Mouse (Mus musculus): Measurements from ENCODE around the gene Myo15.
A peak's percentile ranks its signal among the peaks of the same experiment; 100 is the strongest.
"Not testable (repeated sequence)": the region's sequence is repeated elsewhere in the genome, so short reads cannot be mapped to it uniquely, and the experiment has no call there.

The Myo15 gene

DNA sequence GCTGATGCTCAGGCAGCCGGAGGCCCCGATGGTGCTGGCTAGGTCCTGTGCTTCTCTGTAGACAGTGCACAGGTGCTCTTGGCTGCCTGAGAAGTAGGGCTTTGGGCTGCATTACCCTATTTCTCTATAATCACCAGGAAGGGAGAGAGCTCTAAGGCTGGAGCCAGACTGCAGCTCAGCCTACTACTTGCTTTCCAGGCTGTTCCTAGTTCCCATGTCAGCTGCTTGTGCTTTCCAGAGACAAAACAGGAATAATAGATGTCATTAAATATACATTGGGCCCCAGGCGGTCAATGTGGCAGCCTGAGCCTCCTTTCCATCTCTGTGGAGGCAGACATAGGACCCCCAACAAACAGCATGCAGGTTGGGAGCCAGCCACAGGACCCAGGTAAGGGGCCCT is at the start of gene Myo15:
Gene Myo15, plus strand, starts transcription at position 301 of the 400 bp plus-strand sequence.
- DNase-seq (ENCODE audit: low spot score in 2 of 2): no peak

DNA sequence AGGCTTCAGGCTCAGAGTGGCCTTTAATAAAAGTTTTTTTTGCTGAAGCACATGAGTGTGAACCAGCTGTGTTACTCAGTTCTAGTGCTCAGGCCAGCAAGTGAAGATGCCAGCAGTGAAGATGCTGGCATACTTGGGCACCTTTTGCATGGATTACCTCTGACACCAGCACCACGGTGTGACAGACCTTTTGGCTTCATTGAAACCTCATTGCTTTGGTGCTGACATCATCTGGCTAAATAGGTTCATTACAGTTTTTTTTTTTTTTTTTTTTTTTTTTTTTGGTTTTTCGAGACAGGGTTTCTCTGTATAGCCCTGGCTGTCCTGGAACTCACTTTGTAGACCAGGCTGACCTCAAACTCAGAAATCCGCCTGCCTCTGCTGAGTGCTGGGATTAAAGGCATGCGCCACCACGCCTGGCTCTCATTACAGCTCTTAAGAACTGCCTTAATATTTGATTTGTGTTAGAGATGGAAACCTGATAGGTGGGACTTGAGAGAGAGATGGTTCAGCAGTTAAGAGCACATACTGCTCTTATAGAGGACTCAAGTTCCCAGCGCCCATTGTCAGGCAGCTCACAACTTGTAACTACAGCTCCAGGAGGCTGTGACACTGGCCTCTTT is 47.0 kb upstream of the Myo15 start:
- DNase-seq (ENCODE audit: low spot score in 2 of 2): no peak

DNA sequence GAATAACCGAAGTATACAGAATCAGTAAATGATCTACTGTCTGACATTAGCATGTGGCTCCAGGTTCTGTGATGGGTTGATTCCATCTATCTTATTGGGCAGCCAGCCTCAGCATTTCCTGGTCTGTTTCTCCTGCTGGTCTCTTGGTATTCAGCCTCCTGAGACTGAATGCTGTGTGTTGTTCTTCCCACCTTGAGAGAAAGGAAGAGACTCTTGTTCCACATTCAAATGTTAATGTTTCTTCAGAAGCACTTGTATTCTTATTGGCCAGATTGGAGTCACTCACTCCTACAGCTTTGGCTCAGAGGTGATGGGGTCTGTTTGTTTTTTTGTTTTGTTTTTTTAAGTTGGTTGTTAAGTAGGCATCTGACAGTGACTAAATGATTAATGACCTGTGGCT is 46.1 kb upstream of the Myo15 start:
- DNase-seq (ENCODE audit: low spot score in 2 of 2): no peak

DNA sequence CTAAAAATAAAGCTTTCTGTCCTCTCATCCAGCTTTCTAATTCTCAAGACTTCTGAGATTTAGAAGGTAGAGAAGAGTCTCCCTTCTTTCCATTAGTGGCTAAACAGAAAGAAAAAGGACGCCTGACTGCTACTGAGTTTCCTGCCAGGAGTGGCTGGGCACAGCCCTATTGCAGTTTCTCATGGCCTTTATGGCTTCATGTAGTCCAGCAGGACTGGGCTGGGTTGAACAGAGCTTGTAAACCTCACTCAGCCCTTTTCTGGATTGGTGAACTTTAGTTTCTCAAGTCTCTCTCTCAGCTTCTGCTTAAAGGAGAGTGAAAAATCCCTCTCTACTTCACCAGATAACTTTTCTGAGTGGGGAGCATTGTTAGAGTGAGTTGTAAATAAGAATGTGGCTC is 42.7 kb upstream of the Myo15 start:
- DNase-seq (ENCODE audit: low spot score in 2 of 2): no peak

DNA sequence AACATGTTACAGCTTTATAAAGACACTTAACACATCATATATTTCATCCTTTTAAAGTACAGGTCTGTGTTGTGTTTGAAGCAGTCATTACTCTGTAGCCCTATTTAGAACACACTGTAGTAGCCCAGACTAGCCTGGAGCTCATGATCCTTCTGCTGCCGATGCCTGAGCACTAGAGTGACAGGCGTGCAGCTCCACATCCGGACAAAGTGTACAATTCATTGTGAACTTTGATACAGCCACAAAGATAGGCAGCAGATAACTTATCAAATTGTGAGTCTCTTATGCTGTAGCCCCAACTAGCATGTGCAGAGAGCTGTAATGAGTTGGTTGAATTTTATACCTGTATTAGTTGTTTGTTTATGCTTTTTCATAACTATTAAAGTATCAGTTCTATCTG is 41.5 kb upstream of the Myo15 start:
- no peak for DNase-seq (ENCODE audit: low spot score in 2 of 2)

DNA sequence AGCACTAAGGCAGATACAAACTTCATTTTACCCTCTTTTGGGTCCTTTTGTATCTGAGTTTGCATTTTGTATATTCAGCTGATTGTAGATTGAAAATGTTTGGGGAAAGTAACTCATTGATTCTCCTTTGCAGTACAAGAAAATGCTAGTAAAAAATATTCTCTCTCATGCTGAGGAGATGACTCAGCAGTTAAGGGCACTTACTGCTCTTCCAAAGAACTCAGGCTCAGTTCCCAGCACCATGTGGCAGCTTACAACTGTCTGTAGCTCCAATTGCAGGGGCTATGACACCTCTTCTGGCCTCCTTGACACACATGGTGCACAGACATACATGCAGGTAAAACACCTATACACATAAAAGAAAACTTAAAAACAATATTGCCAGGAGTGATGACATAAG is 35.6 kb upstream of the Myo15 start:
- DNase-seq (ENCODE audit: low spot score in 2 of 2): no peak

DNA sequence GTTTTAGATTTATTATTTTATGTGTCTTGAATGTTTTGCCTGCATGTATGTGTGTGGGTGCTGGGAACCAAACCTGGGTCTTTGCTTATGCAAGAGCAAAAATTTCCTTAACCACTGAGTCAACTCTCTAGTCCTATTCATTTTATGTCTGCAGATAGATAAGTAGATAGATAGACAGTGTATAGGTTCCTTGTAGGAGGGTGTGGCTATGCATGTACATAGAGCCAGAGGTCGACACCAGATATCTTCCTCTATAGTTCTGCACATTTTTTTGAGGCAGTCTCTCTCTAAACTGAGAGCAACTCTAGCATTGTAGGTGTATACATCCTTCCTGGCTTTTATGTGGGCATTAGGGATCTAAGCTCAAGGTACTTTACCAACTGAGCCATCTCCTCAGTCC is 34.0 kb upstream of the Myo15 start:
- DNase-seq (ENCODE audit: low spot score in 2 of 2): no peak

DNA sequence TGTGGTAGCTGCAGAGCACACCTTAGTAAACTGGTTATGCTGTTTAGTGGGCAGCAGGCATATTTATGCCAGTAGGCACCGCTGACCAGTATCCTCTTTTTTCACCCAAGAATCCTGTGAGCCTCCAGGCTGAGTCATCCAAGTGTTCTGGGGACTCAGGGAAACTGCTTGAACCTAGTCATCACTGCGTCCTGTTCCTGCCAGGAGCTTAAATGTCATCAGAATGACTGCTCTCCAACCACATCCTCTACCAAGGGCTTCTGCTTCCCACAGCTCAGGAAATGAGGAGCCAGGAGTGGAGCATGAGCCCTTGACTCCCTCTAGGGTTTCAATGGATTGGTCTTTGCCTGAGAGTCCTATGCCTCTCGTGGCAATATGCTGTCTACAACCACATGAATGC is 32.5 kb upstream of the Myo15 start:
- DNase-seq (ENCODE audit: low spot score in 2 of 2): no peak

DNA sequence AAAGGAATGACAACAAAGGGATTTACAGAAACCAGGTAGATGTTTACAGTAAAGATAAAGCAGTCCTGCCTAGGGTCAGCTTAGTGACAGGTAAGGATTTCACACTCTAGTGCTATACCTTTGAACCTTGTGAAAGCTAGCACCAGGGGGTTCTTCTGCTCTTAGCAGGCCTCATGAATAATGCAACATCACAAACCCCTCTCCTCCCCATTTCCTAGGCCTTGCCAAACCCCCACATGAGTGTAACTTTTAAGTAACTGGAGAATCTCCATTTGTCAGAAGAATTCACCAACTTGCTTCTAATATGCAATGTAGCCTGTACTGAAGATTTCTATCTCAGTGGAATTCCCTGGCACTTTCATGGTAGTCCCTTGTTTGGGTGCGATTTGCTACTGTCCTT is 29.5 kb upstream of the Myo15 start:
- DNase-seq (ENCODE audit: low spot score in 2 of 2): not testable (repeated sequence)

DNA sequence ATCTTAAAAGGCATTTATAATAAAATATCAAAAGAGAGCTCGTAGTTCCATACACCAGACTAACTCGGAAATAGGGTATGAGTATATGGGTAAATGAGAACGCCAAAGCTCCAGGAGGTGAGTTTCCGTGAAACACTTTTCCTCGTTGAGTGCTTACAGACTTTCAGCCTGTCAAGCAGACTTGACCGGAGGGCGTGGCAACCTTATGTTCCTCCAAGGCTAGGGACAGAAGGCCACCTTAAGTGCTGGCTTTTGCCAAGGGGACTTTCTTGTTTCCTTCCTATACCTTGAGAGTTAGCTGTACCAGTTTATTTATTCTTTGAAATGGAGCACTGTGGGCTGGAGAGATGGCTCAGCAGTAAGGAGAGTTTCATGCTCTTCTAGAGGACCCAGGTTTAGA is 29.0 kb upstream of the Myo15 start:
- no peak for DNase-seq (ENCODE audit: low spot score in 2 of 2)

DNA sequence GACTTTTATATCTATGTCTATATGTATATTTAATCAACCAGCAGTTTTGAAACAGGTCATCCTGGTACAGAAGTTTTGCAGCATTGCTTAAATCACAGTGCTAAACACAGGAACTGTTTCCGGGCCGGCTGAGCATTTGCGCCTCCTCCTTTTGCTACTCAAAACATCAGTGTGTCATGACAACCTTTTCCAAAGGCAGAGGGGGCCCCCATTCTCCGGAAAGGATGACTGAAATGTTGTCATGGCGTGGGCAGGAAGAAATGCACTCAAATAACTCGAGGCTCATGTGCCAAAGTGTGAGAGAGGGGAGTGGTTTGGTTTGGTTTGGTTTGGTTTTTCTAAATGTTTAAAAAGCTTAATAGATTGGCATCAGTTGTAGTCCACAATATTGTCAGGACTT is 26.2 kb upstream of the Myo15 start:
- DNase-seq (ENCODE audit: low spot score in 2 of 2): no peak

DNA sequence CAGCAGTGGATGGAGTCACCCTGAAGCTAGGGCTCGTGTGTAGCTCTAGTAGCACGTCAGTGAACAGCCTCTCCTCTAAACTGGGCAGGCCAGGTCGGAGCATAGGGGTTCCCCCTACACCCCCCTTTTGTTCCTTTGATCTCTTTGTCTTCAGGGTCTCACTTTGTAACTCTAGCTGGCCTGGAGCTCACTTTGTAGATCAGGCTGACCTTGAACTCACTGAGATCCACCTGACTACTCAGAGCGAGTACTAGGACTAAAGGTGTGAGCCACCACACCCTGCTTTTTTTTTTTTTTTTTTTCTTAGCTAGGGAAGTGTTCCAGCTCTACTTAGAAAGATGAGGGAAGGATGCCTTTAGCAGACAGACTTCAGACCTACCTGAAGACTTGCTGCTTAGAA is 25.1 kb upstream of the Myo15 start:
- DNase-seq (ENCODE audit: low spot score in 2 of 2): no peak

DNA sequence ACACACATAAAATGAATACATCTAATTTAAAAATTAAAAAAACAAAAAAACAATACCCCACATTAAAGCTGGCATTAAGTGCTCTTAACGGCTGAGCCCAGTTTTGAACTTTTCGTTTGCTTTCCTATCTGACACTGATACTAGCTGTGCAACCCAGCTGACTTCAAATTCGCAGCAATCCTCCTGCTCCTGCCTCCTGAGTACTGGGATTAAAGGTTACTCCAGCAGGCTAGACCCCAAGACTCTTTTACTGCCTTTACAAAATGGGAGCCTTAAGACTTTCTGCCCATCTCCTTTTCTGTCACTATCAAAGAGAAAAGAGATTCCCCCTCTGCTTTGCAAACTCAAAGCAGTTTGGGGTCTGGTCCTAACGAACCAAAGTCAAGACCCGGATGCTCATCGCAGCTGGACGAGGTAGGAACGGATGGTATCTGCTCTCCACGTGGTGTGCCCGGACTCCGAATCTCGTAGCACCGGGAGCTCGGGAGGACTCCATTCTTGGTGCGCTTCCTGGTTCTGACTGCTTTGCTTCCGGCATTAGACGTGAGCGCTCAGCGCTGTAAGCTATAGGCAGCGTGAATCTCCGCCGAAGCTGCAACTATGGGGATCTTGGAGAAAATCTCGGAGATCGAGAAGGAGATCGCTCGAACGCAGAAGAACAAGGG is 14.9 kb upstream of the Myo15 start, which contains the start of gene Drg2:
Gene Drg2, plus strand, starts transcription at position 512 of the 665 bp plus-strand sequence.
- peak; percentile 83 to 84 for DNase-seq (ENCODE audit: low spot score in 2 of 2)

DNA sequence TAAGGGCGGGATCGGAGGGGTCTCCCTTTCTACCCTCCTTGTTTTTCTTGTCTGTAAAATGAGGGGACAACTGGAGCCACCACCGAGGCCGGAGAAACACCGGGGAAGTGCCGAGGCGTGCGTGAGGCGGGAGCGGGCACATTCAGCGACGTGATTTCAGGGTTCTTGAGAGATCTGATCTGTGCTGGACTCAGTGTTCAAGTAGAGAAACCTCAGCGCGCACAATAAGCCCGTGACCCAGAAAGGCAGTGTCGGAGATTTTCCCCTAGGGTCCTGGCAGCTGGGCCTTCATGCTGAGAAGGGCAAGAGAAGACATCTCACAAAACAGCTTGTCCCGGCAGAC is 14.4 kb upstream of the Myo15 start:
- no peak for DNase-seq (ENCODE audit: low spot score in 2 of 2)

DNA sequence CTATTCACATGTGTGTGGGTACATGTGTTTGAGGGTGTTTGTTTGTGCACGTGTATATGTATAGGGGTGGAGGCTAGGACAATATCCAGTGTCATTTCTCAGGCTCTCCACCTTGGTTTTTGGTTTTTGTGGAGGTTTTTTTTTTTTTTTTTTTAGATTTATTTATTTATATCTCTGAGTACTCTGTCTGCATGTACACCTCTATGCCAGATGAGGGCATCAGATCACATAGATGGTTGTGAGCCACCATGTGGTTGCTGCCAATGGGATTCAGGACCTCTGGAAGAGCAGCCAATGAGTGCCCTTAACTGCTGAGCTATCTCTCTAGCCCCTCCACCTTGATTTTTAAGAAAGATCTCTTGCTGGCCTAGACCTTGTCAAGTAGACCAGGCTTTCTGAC is 11.2 kb upstream of the Myo15 start:
- DNase-seq (ENCODE audit: low spot score in 2 of 2): peak in 1 of 2 experiments; percentile 3

DNA sequence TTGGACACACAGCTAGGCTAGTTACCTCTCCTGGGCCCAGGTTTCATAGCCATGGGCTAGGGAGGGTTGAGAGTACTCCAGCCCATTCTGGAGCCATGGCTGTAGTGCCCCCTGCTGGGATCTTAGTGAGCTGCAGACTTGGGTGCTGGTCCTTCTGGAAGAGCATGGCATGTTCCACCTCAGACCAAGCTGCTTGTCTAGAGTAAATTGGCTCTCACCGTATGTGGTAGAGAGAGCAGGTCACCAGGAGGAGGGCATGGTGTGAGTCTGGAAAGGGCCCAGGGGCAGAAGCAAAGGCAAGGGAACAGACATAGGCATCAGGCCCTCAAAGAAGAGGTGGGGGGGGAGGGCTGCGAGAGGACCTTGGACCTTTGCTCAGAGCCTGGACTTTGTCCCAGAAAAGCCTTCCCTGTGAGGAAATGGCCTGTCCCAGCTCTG is 3.2 kb upstream of the Myo15 start:
- no peak for DNase-seq (ENCODE audit: low spot score in 2 of 2)

DNA sequence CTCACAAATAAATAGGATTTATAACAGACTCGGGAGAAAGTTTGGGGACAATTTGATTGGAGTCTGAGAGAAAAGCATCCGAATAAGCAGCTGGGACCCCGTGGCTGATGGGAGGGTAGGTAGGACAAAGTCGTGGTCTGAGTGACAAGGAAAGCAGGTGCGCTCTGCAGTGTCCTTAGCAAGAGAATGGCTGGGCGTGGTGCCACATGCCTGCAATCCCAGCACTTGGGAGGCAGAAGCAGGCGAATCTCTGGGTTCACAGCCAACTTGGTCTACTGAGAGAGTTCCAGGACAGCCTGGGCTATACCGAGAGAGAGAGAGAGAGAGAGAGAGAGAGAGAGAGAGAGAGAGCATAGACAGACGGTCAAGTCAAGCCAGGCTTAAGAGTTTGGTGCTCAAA is 1.6 kb downstream of the Myo15 start:
- no peak for DNase-seq (ENCODE audit: low spot score in 2 of 2)

DNA sequence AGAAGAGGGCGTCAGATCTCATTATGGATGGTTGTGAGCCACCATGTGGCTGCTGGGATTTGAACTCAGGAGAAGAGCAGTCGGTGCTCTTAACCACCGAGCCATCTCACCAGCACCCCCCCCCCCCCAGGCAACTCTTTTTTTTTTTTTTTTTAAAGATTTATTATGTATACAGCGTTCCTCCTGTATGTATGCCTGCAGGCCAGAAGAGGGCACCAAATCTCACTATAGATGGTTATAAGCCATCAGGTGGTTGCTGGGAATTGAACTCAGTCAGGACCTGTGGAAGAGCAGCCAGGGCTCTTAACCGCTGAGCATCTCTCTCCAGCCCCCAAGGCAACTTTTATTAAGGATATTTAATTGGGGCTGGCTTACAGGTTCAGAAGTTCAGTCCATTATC is 5.4 kb downstream of the Myo15 start:
- DNase-seq (ENCODE audit: low spot score in 2 of 2): no peak

DNA sequence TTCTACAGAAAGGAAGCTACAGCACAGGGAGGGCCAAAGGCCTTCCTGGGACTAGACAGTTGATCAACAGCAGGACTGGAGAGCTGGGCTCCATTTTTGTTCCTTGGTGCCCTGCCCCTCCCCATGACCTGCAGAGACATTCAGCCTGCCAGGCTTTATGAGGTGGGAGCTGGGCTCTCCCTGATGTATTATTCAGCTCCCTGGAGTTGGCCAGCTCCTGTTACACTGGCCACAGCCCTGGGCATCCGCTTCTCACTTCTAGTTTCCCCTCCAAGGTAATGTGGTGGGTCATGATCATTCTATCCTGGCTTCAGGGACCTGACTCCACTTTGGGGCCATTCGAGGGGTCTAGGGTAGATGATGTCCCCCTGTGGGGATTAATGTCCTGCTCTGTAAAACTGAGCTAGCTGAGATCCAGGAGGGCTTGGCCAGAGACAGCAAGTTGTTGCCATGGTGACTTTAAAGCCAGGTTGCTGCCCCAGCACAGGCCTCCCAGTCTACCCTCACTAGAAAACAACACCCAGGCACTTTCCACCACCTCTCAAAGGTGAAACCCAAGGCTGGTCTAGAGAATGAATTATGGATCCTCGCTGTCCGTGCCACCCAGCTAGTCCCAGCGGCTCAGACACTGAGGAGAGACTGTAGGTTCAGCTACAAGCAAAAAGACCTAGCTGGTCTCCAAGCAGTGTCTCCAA is 6.7 kb downstream of the Myo15 start:
- DNase-seq (ENCODE audit: low spot score in 2 of 2): no peak

DNA sequence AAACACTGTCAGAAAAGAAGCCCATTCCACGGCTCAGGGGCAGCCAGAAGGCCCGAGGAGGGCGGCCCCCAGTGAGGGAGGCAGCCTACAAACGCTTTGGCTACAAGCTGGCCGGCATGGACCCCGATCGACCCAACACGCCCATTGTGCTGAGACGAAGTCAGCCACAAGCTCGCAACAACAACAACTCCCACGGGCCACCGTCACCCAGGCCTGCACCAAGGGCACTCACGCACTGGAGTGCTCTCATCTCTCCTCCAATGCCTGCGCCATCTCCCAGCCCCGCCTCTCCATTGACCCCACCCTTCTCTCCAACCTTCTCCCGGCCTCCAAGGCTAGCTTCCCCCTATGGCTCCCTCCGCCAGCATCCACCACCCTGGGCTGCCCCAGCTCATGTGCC is 9.0 kb downstream of the Myo15 start:
- no peak for DNase-seq (ENCODE audit: low spot score in 2 of 2)

DNA sequence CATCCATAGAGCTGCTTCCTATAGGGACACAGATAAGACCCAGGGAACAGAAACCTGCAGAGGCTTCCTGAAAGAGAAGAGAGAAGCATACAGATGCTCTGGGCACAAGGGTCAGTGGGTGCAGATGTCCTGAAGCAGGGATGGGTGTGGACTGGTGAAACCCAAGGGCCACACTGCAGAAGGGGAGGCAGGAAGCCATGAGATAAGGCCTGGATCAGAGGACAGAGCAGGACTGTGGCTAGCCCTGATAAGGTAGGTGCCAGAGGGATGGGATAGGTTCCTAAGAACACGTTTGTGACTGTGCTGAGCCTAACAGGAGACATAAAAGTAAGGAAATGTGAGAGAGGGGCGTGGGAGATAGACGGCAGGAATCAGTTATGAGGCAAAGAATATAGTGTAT is 17.1 kb downstream of the Myo15 start:
- no peak for DNase-seq (ENCODE audit: low spot score in 2 of 2)

DNA sequence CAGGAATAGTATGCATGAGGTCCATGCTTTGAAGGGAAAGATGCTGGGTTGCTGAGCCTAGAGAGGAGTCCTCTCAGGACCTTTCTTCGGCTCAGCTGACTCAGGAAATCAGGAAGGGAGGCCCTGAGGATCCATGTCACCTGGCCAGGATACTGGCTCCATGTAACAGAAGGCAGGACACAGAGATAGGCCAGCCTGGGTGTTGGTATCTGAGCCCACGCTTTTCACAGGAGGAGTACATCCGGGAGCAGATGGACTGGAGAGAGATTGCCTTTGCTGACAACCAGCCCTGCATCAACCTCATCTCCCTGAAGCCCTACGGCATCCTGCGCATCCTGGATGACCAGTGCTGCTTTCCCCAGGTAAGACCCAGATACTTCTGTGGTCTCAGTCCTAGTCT is 23.6 kb downstream of the Myo15 start:
- no peak for DNase-seq (ENCODE audit: low spot score in 2 of 2)

DNA sequence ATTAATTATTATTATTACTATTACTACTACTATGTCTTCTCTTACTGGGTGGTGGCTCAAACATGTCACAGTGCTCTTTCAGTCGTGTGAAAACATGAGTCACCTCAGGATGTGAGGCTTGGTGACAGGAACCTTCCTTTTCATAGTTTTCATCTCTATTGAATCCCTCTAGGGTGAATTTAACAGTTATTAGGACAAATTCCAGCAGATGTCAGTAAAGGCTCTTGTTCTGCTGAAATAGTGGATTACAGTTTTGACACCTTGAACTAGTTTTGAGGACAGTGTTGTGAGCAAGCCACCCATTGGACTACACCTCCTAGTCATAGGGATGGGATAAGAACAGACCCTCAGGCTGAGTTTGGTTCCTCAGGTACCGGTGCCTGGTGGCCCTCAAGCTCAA is 26.6 kb downstream of the Myo15 start:
- no peak for DNase-seq (ENCODE audit: low spot score in 2 of 2)

Measured in frontal cortex, postnatal 14 days (tissue).